Mouse (Mus musculus) testis, adult 2 months (tissue): ENCODE measurements at regions not wholly inside any gene's neighbourhood (a gene's known extent, or its start where the extent isn't known, plus 50 kb on each side); places are given as distances from the start of the nearest gene placed in this dataset.

Source experiments
- CTCF ChIP-seq: fragments of 200-500 bp; IDR thresholded peaks from 2 replicates; pipeline ENCODE4 v1.5.1; 2012; ENCODE audit warnings: low read depth, mild to moderate bottlenecking, inconsistent platforms, low read length, moderate library complexity; ENCODE audit not compliant: control insufficient read depth, insufficient read depth, insufficient replicate concordance
- POLR2A ChIP-seq: fragments of 200-500 bp; IDR thresholded peaks from 2 replicates; pipeline ENCODE4 v1.6.1; 2012; ENCODE audit warnings: low read depth, mild to moderate bottlenecking, inconsistent platforms, low read length, moderate library complexity; ENCODE audit not compliant: control insufficient read depth

DNA sequence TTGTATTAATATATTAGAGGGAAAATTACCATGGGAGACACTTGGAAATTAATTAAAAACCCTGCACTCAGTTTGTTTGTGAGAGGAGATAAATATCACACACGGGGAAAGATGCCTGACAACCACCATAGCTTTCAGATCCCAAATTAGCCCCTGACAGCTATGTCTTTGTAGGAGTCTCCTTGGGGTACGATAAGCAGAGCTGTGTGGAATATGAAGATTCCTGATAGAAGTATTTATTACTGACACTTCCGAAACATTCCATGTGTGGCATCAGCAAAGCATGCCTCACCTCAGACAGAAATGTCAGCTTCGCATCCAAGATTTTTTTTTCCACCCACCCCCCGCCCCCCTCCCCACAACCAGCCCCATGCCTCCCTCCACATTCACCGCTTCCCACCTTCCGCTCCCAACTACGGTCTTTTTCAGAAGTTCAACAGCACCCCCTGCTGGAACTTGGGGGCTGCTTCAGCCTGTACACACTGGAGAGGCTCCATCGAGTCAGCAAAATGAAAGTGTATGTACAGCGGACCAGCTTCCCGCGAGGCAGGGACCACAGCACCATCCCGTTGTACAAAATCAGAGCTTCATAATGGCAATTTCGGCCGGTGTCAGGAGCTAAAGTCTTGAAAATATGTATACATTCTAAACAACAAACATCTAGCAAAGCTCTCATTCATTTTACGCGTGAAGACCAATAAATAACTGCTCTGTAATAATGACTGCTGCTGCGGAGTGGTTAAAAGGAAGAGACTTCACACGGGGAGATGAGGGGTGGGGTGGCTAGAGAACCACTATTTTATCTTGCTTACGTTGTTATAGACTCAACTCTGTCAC, 66.7 kb downstream of the Rwdd3 start:
- TF ChIP-seq CTCF, result peak; percentile 68; the same call in 1 of the 2 replicates
- TF ChIP-seq POLR2A, result no peak
